Mouse (Mus musculus): Measurements from ENCODE around the gene Arsa.

The Arsa gene

DNA sequence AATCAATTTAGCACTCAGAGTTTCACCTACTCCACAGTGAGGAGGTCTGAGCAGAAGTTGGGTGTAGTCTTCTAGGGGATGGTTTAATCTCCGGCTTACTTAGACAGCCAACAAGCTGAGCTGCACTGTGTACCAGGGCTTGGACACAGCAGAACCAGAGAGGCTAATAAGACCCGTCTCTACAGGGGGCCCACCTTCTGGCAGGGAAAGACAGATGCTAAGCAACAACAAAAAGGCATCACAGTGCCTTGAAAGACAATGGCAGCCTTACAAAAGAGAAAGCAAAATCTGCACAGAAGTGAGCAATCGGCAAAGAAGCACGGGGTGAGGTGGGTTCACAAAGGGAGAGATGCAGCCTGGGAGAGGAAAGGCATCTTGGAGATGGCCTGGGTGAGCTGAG, 18.9 kb upstream of the Arsa start:
- in situ Hi-C loops (cut with MboI, MseI), result no loop called here

DNA sequence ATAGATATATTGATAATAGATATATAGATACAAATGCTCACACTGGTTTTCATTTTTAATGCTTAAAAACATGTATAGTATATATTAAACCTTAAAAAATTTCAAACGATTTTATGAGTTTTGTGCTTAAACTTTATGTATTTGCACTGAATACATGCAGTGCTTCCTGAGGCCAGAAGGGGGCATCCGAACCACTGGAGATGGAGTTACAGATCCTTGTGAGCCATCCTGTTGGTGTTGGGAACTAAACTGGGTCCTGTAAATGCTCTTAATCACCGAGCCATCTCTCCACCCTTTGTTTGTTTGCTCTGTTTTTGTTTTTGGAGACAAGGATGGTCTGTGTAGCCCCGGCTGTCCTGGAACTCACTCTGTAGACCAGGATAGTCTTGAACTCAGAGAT, 17.7 kb upstream of the Arsa start:
- in situ Hi-C loops (cut with MboI, MseI), result no loop called here

DNA sequence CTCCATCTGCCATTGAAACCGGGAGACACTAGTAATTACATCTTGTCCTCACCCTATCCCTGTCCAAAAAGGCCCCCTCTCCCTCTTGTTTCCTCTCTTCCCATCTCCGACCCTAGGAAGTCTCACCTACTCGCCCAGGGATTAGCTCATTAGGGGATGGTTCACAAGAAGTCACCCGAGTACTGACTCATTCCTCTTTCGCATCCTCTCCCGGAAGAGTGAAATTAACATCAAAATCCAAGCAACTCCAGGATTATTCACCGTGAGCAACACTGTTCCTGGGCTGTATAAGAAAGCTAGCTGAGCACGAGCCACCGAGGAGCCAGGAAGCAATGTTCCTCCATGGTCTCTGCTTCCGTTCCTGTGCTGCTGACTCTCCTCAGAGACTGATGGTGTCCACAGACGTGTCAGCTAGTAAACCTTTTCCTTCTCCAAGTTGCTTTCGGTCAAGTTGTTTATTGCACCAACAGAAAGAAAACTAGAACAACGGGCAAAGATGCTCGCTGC, 11.4 kb upstream of the Arsa start:
- in situ Hi-C loops (cut with MboI, MseI), result no loop called here

DNA sequence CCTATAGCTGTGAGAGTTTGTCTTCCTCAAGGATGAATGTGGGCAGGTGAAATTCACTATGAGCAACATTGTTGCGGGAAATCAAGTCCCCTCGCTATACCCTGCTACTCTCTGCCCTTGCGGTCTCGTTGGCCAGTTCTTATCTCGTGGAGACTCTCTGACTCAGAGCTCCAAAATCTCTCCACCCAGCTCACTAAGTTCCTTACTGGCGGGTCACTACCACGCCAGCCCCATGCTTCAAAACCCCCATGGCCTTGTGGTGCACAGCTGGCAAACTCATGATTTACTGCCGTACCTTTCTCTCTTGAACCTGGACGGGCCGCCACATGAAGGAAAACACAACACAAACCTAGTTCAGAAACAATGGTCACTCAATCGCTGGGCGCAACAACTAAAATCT, 11.0 kb upstream of the Arsa start:
- in situ Hi-C loops (cut with MboI, MseI), result no loop called here

DNA sequence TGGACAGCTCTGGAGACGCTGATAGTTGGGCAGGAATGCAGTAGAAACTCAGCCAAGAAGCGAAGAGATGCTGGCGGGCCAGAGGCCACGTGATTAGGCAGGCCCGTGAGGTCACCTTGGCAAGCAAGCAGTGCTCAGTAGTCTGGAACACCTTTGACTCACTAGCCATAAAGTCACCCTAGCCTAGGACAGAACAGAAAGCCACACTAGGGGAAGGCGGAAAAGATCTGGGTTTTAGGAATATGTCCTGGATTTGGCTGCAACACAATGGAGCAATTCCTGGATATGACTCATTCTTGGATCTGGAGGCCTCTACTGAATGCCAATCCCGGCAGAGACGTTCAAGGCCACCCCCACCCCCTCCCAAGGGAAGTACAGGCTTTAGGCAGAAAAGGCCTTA, 3.4 kb upstream of the Arsa start:
- in situ Hi-C loops (cut with MboI, MseI), result no loop called here

DNA sequence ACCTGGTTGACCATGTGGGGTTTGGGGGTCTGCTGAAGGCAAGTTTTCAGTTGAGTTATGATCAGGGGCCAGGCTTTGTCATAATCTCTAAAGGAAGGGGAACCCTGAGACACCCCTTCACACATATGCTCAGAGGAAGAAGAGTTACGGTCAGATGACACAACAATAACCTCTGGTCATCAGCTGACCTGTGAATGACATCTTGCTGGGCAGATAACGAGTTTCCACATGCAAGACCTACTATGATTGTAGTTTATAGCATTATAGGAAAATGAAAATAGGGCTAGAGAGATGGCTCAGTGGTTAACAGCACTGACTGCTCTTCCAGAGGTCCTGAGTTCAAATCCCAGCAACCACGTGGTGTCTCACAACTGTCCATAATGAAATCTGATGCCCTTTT, 1.4 kb upstream of the Arsa start:
- in situ Hi-C loops (cut with MboI, MseI), result no loop called here

DNA sequence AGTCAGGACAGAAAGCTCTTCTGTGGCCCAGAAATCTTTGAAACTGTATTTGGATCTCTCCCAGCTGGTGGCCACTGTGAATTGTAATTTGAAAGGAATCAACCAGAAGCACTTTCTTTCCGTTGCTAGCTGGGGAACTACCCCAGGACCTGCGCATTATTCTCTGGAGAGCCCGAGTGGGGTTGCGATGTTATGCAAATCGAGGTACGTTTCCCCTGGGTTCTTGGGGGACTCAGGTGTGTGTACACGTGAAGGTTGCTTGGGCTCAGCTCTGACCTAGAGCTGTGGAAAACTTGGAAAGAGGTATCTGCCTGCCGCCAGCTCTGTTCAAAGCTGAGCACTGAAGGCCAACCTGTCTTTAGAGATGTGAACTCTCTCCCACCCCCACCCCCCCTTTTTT, 581 bp upstream of the Arsa start:
- in situ Hi-C loops (cut with MboI, MseI), result no loop called here

DNA sequence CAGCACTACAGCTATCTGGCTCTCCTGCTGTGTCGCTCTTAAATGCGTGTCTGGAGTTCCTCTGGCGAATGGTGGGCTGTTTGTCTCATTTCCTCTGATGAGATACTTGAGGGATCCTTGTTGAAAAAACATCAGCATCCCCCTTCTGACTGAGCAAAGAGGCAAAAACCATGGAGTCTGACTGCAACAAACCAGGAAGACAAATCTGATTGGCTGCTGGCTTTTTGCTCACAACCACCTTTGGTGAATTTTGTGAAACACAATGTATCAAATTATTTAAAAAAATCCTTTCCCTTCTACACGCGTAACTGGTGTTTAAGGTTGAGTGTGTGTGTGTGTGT, 780 bp downstream of the Arsa start:
- in situ Hi-C loops (cut with MboI, MseI), result no loop called here

DNA sequence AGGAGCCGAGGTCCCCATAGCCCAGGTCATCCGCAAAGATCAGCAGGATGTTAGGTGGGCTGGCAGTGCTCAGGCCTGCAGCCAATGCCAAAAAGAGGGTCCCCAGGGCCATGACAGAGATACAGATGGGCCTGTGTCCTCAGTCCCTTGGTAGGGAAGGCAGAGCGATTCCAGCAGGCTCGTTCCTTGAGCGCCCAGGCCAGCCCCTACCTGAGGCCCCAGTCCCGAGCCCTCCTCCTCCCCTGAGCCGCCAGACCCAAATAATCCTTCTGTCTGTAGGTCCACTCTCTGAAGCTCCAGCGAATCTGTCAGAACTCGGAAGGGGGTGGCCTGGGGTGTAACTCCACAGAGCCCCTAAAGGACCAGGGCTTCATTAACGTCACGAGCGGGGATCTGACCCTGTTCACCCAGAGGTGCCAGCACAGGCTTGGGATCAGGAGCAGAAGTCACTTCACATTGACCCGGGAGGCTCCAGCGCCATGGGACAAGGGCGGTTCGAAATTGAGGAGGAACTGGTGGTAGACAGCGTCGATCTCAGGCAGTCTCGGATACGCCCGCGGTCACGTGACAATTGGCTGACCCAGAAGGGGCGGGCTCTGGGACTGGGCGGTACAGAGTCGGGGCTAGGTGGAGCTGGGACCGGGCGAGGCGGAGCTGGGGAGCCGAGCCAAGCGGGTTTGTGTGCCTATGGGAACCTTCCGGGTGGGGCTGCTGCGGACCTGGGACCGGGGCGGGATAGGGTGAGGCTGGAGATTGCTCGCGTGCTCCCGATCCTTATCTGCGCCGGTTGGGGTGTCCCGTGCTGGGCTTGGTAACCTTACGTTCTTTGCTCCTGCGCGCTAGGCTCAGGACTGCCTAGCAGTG, 1.4 kb downstream of the Arsa start:
- in situ Hi-C loops (cut with MboI, MseI), result no loop called here

DNA sequence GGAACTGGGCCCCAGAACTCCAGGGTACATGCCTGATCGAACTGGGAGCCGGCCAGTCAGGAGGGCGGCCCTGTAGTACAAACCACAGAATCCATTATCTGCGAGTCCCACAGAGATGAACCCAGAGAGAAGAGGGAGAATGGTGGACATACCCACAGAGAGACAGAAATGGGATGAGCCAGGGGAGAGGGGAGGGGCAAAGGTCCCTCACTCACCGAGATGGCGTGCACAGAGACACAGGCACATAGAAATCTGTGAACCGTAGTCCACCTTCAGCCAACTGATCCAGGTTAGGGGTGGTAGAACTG, 2.0 kb downstream of the Arsa start:
- in situ Hi-C loops (cut with MboI, MseI), result no loop called here

DNA sequence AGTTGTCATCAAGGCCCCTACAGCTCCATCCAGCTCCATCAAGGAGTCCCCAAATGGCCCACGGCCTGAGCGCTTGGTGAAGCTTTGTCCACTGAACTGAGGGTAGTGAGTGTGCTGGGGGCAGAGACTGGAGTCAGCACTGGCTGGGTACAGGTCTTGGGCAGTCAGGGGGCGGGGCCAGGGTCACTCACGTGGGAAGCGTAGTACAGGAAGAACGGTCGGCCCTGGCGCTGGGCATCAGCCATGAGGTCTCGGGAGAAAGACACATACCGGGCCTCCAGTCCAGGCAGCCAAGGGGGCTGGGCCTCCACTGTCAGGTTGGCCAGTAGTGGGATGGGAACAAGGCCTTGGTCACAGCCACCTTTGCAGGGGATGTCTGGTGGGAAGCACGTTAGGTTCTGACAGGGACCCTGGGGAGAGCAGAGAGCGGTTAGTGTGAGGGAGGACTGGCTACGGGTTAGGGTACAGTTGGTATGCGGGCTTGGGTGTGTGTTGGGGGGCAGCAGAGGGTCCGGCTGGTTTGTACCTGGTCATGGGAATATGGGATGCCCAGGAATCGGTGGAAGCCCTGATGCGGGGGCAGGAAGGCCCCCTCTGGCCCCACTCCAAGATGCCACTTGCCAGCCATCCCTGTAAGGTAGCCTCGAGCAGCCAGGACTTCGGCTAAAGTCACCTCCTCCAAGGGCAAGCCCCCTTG, 2.5 kb downstream of the Arsa start:
- in situ Hi-C loops (cut with MboI, MseI), result no loop called here

DNA sequence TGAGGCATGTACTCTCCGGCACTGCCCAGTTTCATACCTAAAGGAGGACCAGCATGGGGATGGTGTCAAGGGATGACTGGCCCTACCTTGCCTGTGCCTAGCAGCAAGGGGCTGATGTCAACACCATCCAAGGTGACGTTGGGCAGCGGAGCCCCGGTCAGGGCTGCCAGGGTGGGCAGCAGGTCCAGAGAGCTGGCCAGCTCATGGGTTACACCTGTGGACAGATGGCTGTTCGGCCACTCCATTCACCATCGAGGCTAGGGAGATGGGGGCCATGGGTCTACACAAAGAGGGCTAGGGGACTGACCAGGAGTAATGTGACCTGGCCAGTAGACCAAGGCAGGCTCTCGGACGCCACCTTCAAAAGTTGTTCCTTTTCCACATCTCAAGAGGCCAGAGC, 3.3 kb downstream of the Arsa start:
- in situ Hi-C loops (cut with MboI, MseI), result no loop called here

DNA sequence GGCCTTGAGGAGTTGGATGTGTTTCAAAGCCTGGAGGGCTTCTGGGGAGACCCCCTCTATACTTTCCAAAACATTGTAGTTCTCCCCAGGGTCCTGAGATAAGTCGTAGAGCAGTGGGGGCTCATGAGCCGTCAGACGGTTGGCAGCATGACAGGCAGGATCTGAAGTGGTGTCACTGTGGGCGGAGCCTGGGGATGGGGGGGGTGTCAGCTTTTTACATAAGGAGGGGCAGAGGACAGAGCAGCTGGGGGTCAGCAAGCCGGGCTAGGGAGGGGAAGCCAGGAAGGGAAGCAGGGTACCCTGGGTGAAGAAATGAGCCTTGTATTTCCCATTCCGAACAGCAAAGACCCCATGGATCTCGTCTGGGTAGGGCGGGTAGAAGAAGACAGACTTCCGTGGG, 3.9 kb downstream of the Arsa start:
- in situ Hi-C loops (cut with MboI, MseI), result no loop called here

DNA sequence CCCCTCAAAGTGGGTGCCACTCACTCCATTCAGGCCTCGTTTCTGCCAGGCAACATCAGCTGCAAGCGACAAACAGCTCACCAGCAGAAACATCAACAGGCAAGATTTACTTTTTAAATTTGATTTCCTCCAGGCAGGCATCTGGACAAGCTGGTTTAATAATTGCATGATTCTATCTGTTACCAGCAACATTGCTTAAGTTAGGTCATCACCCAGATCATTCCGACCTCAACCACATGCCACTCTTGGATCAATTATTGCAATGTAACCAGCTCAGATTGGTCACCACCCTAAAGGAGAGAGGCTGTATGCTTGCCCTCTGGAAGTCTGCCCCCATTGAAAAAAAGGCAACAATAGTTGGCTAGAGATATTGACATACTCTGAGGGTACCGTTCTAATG, 5.7 kb downstream of the Arsa start:
- in situ Hi-C loops (cut with MboI, MseI), result no loop called here

DNA sequence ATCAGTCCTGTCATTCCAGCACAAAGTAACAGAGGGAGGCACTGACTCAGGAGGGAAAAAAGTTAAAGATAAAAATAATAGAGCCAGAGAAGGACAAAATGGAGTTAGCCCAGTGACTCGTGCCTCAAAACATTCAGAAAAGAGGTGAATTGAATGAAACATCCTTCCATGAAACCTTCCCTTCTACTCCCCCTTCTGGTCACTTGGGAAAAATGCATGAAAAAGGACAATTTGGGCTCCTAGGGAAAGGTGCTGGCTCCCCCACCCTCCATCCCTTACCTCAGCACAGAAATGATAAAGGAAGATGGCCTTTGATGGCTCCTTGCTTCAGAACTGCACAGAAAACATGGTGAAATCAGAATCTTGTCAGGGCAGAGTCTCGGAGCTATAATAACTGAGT, 8.6 kb downstream of the Arsa start:
- in situ Hi-C loops (cut with MboI, MseI), result no loop called here

DNA sequence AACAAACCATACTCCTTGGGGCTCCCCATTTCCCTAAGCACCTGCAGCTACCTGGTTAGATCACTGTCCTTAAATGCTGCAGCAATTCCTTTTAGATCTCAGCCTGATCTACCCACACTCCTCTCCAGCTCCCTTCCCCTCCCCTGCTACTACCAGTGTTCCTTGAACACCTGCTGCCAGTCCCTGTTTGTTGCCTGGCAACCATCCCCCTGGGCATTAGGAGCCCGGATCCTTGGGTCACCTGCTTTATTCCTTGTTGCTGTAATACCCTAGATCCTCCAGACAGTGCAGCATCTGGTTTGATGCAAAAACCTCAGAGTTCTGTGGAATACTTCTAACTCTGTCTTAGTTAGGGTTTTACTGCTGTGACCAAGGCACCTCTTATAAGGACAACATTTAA, 12.2 kb downstream of the Arsa start:
- in situ Hi-C loops (cut with MboI, MseI), result no loop called here

DNA sequence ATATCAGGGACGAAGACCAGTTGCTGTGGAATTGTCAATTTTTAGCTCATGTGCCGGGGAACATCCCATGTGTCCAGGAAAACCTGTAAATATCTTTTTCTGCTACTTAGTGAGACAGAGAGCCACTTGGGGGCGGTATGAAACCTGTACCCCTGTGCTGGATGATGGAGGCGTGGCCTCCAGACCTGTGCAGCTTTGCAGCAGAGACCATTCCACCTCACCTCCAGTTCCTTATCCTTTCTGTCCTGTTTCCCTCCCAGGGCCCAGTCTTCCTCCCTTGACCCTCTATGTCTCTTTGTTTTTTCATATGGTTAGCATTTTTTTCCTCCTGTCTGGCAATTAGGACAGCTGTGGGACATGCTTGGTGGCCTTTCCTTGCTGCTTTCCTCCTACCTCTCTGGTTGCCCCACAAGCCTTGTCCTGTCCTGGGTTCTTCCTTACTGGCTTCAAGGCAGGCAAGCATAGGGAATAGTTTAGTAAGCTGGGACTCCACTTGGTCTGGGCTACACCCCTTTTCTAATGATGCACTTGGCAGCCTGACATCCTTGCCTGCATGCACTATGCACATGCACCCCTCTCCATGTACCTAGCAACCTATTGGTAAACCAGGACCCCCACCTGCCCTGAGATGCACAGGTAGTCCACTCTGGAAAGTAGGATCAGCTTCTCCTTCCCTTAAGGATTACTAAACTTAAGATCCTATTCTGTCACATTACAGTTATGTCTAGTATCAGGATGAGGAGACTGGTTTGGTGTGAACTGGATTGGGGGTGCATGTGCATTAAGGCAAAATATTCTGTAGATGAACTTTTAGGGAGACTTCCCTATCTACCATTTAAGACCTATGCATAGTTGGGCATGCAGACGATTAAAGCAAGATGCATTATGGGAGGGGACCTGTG, 13.6 kb downstream of the Arsa start:
- in situ Hi-C loops (cut with MboI, MseI), result no loop called here

DNA sequence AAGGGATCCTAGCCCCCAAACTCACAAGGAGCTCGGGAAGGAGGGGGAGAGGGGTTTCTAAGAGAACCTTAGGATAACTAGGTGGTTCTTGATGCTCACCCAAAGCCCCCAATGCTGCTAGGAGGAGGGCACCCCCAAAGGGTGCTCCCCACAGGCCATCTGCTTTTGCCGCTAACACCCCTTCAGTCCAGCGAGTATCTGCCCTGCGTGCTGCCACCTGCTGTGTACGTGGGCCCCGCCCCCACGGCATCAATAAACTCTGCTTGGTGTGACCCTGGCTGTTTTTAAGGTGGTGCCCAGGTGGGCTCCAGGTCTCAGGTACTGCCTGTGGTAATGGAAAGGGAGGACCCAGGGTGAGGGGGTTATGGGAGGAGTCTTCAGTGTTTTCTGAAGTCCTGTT, 15.0 kb downstream of the Arsa start:
- in situ Hi-C loops (cut with MboI, MseI), result no loop called here

DNA sequence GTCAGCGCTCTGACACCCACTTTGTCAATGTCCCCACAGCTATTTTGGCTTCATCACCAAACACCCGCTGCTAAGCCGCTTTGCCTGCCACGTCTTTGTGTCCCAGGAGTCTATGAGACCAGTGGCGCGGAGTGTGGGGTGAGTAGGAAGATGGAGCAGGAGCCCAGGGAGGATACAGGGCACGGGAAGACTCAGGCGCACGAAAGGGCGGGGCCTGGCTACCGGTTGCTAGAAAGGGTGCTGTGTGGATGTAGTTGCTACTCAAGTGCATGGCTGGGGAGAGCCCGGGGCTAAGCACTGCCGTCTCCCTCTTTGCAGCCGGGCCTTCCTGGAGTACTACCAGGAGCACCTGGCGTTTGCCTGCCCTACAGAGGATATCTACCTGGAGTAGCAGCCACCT, 15.9 kb downstream of the Arsa start:
- in situ Hi-C loops (cut with MboI, MseI), result no loop called here

DNA sequence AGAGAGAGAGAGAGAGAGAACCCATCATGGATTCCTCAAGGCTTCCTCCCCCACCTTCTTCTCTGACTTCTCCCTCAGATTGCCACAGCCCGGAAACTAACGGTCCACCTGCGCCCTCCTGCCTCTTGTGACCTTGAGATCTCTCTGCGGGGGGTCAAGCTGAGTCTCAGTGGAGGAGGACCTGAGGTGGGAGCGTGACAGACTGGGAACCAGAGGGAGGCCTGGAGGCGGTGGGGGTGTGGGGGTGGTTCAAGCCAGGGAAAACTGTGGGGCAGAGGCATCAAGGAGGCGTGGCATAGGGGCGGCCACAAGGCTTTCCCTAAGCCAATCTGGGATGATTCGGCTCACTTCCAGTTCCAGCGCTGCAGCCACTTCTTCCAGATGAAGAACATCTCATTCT, 16.9 kb downstream of the Arsa start:
- in situ Hi-C loops (cut with MboI, MseI), result no loop called here

DNA sequence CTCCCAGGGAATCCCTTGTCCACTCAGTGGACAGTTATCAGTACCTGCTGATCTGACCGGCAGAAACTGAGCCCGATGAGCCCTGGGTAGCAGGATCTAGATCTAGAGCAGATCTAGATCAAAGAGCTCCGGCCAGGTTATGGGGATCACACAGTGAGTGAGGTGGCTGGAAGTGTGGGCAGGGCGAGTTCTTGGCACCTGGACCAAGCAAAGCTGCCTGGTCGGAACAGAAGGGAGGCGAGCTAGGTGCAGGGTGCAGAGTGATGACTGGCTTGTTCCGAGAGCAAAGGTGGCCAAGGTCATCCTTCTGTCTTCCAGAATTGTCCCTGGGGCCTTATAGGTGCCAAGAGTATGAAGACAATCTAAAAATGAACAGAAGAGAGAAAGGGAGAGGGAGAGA, 17.4 kb downstream of the Arsa start:
- in situ Hi-C loops (cut with MboI, MseI), result no loop called here

DNA sequence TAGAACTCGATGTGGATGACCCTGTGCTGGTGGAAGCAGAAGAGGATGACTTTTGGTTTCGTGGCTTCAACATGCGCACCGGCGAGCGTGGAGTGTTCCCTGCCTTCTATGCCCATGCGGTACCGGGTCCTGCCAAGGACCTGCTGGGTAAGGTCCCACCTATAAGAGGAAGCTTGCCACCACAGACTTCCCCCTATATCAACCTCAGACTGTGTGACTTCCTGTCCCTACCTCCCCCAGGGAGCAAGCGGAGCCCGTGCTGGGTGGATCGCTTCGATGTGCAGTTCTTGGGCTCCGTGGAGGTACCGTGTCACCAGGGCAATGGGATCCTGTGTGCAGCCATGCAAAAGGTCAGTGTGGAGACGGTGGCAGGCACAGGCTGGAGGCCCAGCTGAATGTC, 18.3 kb downstream of the Arsa start:
- in situ Hi-C loops (cut with MboI, MseI), result no loop called here

DNA sequence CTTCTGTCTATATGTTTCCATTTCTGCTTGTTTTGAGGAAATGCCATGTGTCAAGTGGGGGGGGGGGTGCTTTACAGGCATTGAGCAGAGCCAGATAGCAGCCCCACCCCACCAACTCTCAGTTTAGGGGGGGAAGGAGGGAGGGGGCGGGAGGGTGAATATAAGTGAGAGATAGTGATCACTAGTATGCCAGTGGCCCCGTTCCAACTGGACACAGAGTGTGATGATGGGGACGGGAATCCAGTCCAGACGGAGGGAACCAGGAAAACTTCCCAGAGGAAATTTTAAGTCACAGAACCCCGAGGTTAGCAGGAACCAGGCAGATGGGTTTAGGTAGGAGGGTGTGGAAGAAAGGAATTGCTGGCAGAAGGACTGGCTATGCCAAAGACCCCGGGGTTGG, 21.6 kb downstream of the Arsa start:
- in situ Hi-C loops (cut with MboI, MseI), result no loop called here

Data from T-helper 17 cell (primary cell).